In genomic region chr13:113256766-113257165, GRCm38 (mm10) we compare ENCODE assay signal across 20 mouse cellular contexts. TPM values are rescaled to one million over a fixed set of nuclear protein-coding genes. Genes with fewer than 3 reads are reported as not detected.
DNase-seq lines count a peak whose midpoint lies in the region; TF ChIP-seq lines count a peak whose summit lies in the region.
"Had no signal": no experiment of that assay in that cellular context is flagged by ENCODE, and none has a peak within 500 bp of the region (broad histone marks: within the 10 kb centered on the region; RNA-seq: fewer than 3 reads in every experiment).

No protein-coding gene starts in this region.

- no peak for TF ChIP-seq CTCF in layer of hippocampus, adult 2 months (conservative IDR thresholded peaks at IDR 0.05)

- DNase-seq in layer of hippocampus, adult 2 months (ENCODE audit: low spot score in 2 of 2), result no peak
- DNase-seq in layer of hippocampus, adult 8-10 months (ENCODE audit: low spot score in 2 of 2), result no peak
- peak; percentile 64 for DNase-seq in Muller cell, postnatal 12 days (ENCODE audit: inconsistent ontology term)
- peak; percentile 63 for DNase-seq in brain, adult 2 months (ENCODE audit: low read depth, low spot score)
- no peak for DNase-seq in gastrocnemius, adult 18-20 months (ENCODE audit: low spot score)
- no peak for DNase-seq in adrenal gland, postnatal 4 days (ENCODE audit: low spot score in 2 of 2)
- DNase-seq: adrenal gland, adult 8-10 months; cerebellum, adult 11-12 months; cerebellum, adult 2 months; cerebellum, adult 9-10 months; cerebellum, postnatal 25 days; forebrain, postnatal 0 days had no signal

- peak overlapping the region; percentile 39; the same call in 1 of the 2 replicates for H3K27ac ChIP-seq in layer of hippocampus, adult 2 months
- H3K27ac ChIP-seq: embryonic facial prominence, embryonic 10.5 days; embryonic facial prominence, embryonic 12.5 days; forebrain, embryonic 13.5 days; forebrain, embryonic 15.5 days had no signal

- H3K4me3 ChIP-seq in layer of hippocampus, adult 2 months, result no peak overlapping the region
- H3K4me3 ChIP-seq: embryonic facial prominence, embryonic 10.5 days; embryonic facial prominence, embryonic 12.5 days; forebrain, embryonic 13.5 days; forebrain, embryonic 15.5 days had no signal

RNA-seq across cellular contexts. Expression of gene Gzmk, which starts 31.1 kb away (rescaled TPM):
- total RNA-seq in layer of hippocampus, adult 2 months (2021), result under 1 TPM in 1 of 2 experiments, not detected in 1; 0.28 TPM
- under 1 TPM in 3 of 4 experiments, not detected in 1; 0.25 to 0.43 (median 0.38) TPM for total RNA-seq in layer of hippocampus, adult 8-10 months (2022)
- not detected for total RNA-seq in gastrocnemius, adult 18-20 months (2021)
- total RNA-seq in adrenal gland, postnatal 4 days (2021), result not detected
- total RNA-seq: adrenal gland, postnatal 14 days; adrenal gland, postnatal 36 days; ES-E14; forebrain, postnatal 0 days; MEL had no signal

RNA-seq across cellular contexts. Expression of gene BC067074, which starts 36.2 kb away (rescaled TPM):
- total RNA-seq in layer of hippocampus, adult 2 months (2021), result 1 to 10 TPM in 1 of 2 experiments, under 1 TPM in 1; 0.86 to 1.6 TPM
- total RNA-seq in layer of hippocampus, adult 8-10 months (2022), result 1 to 10 TPM; 1.1 to 2.6 (median 1.9) TPM
- total RNA-seq in gastrocnemius, adult 18-20 months (2021), result 1 to 10 TPM; 1.3 to 1.4 TPM
- 1 to 10 TPM; 3.9 to 5.7 TPM for total RNA-seq in adrenal gland, postnatal 4 days (2021)
- total RNA-seq: MEL had no signal

RNA-seq across cellular contexts. Expression of gene Esm1, which starts 47.3 kb away (rescaled TPM):
- total RNA-seq in layer of hippocampus, adult 2 months (2021), result not detected
- under 1 TPM in 2 of 4 experiments, not detected in 2; 0.20 to 0.21 TPM for total RNA-seq in layer of hippocampus, adult 8-10 months (2022)
- total RNA-seq in gastrocnemius, adult 18-20 months (2021), result under 1 TPM; 0.11 to 0.40 TPM
- total RNA-seq in adrenal gland, postnatal 4 days (2021), result 10 to 100 TPM; 11.7 to 14.6 TPM
- total RNA-seq: ES-E14, MEL had no signal

Comparison
In these comparisons a context has a peak if more than half of its experiments do, and no peak if none do; other contexts are left out.
1. DNase-seq: peak in Muller cell, postnatal 12 days (single experiment) and brain, adult 2 months (single experiment); none in layer of hippocampus, adult 2 months (0 of 2), layer of hippocampus, adult 8-10 months (0 of 2), gastrocnemius, adult 18-20 months (single experiment) and adrenal gland, postnatal 4 days (0 of 2).
2. RNA of gene Esm1, which starts 47.3 kb away (total RNA-seq): 11.7 to 14.6 TPM in adrenal gland, postnatal 4 days; 0.11 to 0.40 TPM in gastrocnemius, adult 18-20 months, 0.20 to 0.21 TPM in layer of hippocampus, adult 8-10 months and not detected in layer of hippocampus, adult 2 months; every median in the first group is over 4 times any median in the second.